Mouse (Mus musculus) kidney, adult 8-10 months (tissue): Measurements from ENCODE around the gene Recql5.

ENCODE experiments used
- DNase-seq, 2 experiments: peaks; one replicate each; pipeline ENCODE4 v3.0.0; 2022

The Recql5 gene

GRCm38 (mm10) chr11:115933747-115934110, 452 bp upstream of the Recql5 start:
- DNase-seq: no peak

- no peak for DNase-seq
Measured at GRCm38 (mm10) chr11:115931235-115931634, 2.0 kb downstream of the Recql5 start.

- DNase-seq: no peak
Measured at GRCm38 (mm10) chr11:115929818-115930217, 3.5 kb downstream of the Recql5 start.

- DNase-seq: no peak
Measured at GRCm38 (mm10) chr11:115929031-115929430, 4.2 kb downstream of the Recql5 start.

DNA sequence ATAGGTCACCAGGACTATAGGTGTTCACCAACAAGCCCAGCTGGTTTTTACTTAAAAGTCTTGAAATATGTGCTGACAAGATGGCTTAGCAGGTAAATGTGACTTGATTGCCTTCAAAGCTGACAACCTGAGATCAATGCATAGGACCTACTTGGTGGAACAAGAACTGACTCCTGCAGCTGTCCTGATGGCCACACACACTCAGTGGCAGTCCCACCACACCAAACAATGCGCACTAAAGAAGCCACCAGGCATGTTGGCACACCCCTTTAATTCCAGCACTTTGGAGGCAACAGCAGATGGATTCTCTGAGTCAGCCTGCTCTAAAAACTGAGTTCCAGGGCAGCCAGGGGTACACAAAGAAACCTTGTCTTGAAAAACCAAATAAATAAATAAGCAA, 11.3 kb downstream of the Recql5 start:
- no peak for DNase-seq

- DNase-seq: peak; percentile 44 to 81
Measured at GRCm38 (mm10) chr11:115920110-115920818, 13.0 kb downstream of the Recql5 start.

DNA sequence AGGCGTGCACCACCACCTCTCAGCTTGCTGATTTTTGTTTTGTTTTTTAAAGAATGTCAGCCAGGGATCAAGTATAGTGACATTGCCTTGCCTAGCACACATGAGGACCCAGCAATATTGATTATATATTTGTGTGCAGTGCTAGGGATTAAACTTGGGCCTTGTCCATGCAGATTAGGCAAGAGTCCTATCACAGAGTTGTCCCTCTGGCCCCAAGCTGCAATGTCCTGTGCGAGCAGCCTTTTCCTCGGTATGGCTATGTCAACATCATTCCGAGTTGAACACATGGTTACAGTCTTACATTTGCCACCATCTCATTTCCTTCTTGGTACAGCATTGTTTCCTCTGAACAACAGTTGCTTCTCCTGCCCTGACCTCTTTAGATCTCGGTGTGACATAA, 14.2 kb downstream of the Recql5 start:
- no peak for DNase-seq

- DNase-seq: no peak
Measured at GRCm38 (mm10) chr11:115918637-115919036, 14.6 kb downstream of the Recql5 start.

GRCm38 (mm10) chr11:115916579-115916978, 16.7 kb downstream of the Recql5 start:
- DNase-seq: no peak

DNA sequence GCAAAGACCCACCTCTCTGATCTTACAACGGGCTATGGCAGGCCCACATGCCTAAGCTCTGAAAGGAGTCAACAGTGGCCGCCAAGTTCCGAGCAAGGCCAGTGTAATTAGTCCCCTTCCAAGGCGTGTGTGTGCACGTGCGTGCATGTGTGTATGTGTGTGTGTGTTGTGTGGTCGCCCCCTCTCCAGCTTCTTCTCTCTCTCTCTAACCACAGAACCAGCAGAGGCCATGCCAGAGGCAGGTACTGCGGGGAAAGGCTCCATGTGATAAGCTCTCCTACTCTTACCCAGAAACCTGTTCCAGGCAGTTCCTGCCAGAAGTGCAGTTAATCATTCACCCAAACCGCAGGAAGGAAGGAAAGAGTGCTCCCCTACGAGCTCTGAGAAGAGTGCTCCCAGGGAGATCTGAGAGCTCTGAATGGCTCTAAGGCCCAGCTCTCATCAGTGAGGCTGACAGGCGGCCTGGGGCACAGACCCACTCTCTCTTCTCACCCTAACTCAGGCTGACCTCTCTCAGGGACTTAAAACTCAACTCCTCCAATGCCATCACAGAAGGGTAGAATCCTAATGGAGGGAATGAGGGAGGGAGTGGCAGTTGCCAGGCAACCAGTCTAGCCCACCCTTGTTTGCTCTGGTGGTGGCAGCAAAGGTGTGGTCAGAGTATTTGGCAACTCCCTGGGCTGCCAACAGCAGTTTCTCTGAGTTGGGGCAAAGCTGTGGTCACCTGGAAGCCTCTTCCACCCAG, 21.5 kb downstream of the Recql5 start, which contains the start of gene Smim6:
Gene Smim6 (plus strand): TSS at position 386 of the 745 bp plus-strand sequence.
- peak; percentile 82 to 89 for DNase-seq

- no peak for DNase-seq
Measured at GRCm38 (mm10) chr11:115911134-115911561, 22.1 kb downstream of the Recql5 start.

GRCm38 (mm10) chr11:115906521-115906920, 26.8 kb downstream of the Recql5 start:
- DNase-seq: peak in 1 of 2 experiments; percentile 56

DNA sequence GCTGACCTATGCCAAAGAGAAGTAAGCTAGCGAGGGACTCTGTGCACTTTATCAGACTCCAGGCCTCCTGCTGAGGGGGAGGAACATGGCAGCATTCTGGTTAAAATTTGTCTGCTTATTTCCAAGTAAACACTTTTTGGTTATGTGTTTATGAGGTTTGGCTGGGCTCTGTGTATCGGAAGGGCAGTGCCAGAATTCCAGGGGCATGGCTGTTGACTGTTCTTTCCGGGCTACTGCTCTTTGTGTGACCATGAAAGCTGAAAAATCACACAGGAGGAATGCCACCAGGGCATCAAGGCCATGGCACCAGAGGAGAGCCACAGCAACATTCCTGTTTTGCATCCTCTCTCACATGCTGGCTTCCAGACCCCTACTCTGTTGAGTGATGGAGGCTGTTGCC, 27.2 kb downstream of the Recql5 start:
- DNase-seq: peak; percentile 71 to 74

- DNase-seq: no peak
Measured at GRCm38 (mm10) chr11:115904956-115905790, 28.1 kb downstream of the Recql5 start.

DNA sequence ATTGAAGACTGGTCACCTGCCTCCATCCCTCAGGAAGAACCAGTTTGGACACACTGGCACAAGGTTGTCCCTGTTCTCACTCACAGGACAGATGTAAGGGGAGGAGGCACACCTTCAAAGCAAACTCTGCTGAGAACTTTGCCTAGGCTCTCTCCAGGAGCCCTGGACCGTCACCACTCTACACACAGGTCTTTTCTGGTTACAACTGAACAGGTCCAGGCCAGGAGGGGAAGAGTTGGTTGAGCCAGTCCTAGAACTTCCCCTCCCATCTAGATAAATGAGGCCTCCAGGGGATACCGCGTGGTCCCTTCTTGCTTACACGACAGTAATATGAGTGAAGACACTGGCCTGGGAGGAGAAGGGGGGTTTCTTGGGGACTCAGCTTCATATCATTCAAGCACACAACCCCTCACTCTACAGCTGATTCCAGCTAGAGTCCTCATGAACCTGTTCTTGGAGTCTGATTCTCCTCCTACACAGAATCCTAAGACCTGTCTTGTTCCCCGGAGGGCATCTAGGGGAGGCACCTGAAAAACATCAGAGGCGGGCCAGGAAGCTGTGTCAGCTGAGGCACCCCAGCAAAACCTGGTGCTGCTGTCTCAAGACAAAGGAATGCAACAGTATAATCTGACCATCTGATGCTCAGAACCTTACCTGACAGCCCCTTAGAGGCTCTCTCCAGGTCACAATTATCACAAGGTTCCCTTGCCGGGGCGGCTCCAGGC, 28.9 kb downstream of the Recql5 start:
- DNase-seq: no peak

DNA sequence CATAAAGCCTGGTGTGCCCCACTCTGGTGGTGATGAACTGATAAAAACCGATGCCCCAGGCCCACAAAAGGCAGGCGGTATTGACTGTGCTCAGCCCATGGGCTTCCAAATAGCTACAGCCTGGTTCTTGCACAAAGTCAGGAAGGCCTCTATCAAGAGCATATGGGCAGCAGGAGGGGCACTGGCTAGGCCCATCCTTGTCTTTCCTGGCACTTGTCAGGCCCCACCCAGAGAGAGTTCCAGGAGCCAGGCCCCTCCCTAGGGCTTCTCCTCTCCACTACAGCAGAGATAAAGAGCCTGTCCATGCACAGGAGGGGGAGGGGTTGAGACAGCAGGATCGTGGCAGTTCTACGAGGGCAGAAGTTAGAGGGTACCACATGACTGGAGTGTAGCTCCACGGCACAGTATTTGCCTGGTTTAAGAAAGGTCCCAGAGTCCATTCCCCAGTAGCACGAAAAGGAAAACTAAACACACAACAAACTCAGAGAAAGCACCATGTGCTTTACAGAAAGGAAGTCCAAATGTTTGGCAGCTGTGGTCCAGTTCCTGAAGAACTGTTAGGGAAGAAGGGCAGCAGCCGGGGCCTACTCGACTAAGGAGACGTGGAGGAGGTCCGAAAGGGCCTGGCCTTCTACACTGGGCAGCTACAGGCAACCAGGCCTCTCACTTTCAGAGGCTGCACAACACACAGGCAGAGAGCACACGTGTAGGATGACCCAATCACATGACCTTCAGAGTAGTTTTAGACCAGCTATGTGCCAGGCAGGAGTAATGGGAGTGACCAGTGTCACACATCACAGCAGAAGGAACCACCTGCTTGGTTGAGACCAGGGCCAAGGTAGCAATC, 29.7 kb downstream of the Recql5 start:
- DNase-seq: no peak

- DNase-seq: no peak
Measured at GRCm38 (mm10) chr11:115902831-115903230, 30.4 kb downstream of the Recql5 start.

GRCm38 (mm10) chr11:115902177-115902576, 31.1 kb downstream of the Recql5 start:
- DNase-seq: no peak

- DNase-seq: no peak
Measured at GRCm38 (mm10) chr11:115901338-115902161, 31.7 kb downstream of the Recql5 start.

DNA sequence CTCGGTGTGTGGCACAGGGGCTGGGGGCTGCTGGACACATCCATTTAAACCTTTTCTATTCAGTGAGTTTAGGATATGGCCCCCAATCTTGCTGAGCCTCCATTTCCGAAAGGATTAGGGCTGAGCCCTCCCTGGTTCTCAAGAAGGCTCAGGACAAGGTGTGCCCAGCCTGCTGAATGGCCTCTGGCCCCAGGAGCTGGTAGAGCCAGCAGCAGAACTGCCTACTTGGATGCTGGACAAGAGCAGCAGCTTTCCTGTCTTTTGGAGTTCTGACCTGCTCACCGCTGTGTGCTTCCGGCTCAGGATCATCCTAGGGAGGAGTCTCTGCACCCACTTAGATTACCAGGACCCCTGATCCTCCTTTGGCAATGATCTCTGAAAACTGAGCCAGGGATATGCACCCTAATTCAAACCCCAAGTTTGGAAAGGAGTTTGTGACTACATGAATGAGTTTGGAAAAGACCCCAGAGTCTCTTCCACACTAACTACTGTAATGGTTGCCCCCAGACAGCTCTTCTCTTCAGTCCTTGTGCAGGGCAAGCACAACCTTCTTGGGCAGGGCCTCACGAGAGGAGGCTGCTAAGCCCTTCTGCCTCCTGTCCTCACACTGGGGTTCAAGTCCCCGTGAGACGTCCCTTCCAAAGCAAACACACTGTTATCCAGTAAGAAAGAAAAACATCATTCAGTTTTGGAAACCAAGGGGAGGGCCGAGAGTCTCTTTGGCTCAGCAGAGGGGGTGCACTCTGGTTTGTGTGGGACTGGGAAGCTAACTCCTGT, 32.5 kb downstream of the Recql5 start:
- peak in 1 of 2 experiments; percentile 56 for DNase-seq
